Mouse (Mus musculus) hindbrain, embryonic 10.5 days (tissue): Measurements from ENCODE around the gene Hs2st1. TPM values are rescaled to one million over a fixed set of nuclear protein-coding genes. Genes with fewer than 3 reads are reported as not detected.

Experiments used
- DNase-seq: peaks from one replicate; pipeline ENCODE4 v3.0.0-alpha.2; 2017; ENCODE audit warnings: low spot score
- H3K27ac ChIP-seq: fragments of 300-500 bp; sonication (generic); 2 replicates; pipeline ENCODE4 v1.5.1; 2016; ENCODE audit warnings: mild to moderate bottlenecking, moderate library complexity
- H3K27me3 ChIP-seq: fragments of 300-500 bp; sonication (generic); 2 replicates; pipeline ENCODE4 v1.6.1; 2016; ENCODE audit warnings: mild to moderate bottlenecking; ENCODE audit not compliant: poor library complexity, insufficient read depth, severe bottlenecking
- H3K36me3 ChIP-seq: fragments of 300-500 bp; sonication (generic); 2 replicates; pipeline ENCODE4 v1.6.1; 2016; ENCODE audit warnings: mild to moderate bottlenecking, moderate library complexity
- H3K4me1 ChIP-seq: fragments of 300-500 bp; sonication (generic); replicated peaks from 2 replicates; pipeline ENCODE4 v1.6.1; 2016; ENCODE audit warnings: mild to moderate bottlenecking
- H3K4me3 ChIP-seq: fragments of 300-500 bp; sonication (generic); 2 replicates; pipeline ENCODE4 v1.5.1; 2016; ENCODE audit warnings: mild to moderate bottlenecking, moderate library complexity
- H3K9me3 ChIP-seq: fragments of 300-500 bp; sonication (generic); 2 replicates; pipeline ENCODE4 v1.6.1; 2016; ENCODE audit warnings: mild to moderate bottlenecking, moderate library complexity
- WGBS: fragments of 180-500 bp; shearing (Covaris S2); methylation state at CpG from one replicate; pipeline ENCODE4 v1.1.7; 2016; 5-methylcytosine and 5-hydroxymethylcytosine counted together
- polyA plus RNA-seq: library from polyadenylated mRNA; unstranded; fragments of >200 nt; fragmentation: Nextera tagmentation; extraction: Ambion mirVana; gene quantifications from 2 replicates; pipeline ENCODE4 v1.2.1, GENCODE M21; 2016

Hs2st1 gene
- polyA plus RNA-seq, 1 experiment from 2014 or later: 12.6 TPM

DNA sequence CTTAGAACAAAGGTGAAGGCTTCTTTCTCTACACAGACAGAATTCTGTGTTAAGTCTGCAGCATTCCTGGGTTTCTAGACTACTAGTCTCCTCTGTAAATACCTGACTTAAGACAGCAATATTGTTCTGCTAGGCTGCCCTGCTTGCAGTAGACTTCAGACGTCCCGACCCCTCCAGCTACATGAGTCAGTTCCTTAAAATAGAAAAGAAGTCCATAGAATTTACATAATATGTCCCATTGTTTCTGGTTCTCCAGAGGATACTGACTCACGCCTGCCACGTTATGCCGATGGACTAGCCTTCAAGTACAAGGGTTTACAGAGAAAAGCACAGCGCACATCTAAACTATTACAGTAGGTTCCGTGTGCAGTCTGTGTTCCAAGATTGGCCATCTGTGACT is 34.2 kb upstream of the Hs2st1 start:
- Histone ChIP-seq H3K4me1 (no peaks in the 10 kb centered on the region), H3K36me3 (peaks cover 24% of the 10 kb centered on the region), H3K27ac (no peak overlapping the region), H3K4me3 (no peak overlapping the region), H3K27me3 (no peaks in the 10 kb centered on the region), H3K9me3 (no peaks in the 10 kb centered on the region)
- WGBS: 83% methylated on average over 7 of the region's 7 CpGs
- no peak for DNase-seq

DNA sequence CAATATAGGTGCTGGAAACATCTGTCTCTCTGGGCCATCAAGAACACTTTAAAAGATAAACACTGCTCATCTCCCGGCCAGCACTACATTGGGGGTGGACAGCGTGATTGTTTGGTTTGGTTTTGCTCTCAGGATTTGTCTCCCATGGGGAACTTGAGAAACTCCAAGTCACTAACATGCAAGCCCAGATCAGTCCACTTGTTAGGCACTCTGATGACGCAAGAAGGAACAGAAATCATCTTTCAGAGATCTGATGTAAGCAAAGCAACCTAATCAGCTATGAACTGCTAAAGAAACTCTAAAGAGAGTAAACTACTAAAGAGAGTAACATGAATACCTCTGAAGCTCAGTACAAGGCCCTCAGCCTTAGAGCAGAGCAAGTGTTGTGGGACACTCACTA is 33.6 kb upstream of the Hs2st1 start:
- no peak overlapping the region for H3K27ac ChIP-seq

DNA sequence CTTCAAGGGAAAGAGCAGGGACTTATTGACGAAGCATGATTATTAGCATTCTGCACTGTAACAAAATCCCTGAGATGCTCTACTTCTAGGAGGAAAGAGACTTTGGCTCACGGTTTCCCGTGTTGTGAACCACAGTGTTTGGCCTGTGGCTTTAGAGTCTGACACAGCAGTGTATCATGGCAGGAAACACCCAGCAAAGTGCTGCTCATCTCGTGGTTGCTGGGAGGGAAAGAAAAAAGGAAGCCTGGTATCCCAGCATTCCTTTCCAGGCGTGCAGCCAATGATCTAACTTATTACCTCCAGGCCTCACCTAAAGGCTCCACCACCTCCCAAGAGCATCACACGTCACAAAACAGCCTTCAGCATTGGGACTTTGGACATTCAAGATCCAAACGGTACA is 32.8 kb upstream of the Hs2st1 start:
- no peaks in the 10 kb centered on the region for H3K27me3 ChIP-seq
- no peak overlapping the region for H3K4me3 ChIP-seq
- 81% methylated on average over 7 of the region's 7 CpGs for WGBS
- no peak overlapping the region for H3K27ac ChIP-seq
- H3K36me3 ChIP-seq: peaks cover 36% of the 10 kb centered on the region
- no peak for DNase-seq
- H3K4me1 ChIP-seq: no peaks in the 10 kb centered on the region
- no peaks in the 10 kb centered on the region for H3K9me3 ChIP-seq

More for the DNA sequence above, 33.6 kb upstream of the Hs2st1 start:
- Histone ChIP-seq H3K4me3 (no peak overlapping the region), H3K36me3 (peaks cover 29% of the 10 kb centered on the region), H3K9me3 (no peaks in the 10 kb centered on the region), H3K27me3 (no peaks in the 10 kb centered on the region), H3K4me1 (no peaks in the 10 kb centered on the region)
- DNase-seq: no peak
- WGBS: 79% methylated on average over 3 of the region's 3 CpGs

DNA sequence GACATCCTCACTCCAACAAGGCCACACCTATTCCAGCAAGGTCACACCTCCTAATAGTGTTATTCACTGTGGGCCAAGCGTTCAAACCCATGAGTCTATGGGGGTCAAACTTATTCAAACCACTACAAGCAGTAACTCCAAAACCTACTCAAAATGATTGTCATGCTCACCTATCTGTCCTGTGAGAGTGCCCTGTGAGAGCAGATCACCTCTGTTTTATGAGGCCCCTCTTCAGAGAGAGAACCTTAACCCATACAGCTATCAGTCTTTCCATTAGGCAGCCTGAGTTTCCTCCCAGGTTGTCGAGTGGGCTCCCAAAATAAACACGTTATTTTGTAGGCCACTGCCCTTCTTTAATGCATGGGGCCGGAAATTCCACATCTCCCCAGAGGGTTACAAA is 32.4 kb upstream of the Hs2st1 start:
- 74% methylated on average over 4 of the region's 4 CpGs for WGBS
- H3K4me1 ChIP-seq: no peaks in the 10 kb centered on the region
- no peak for DNase-seq
- no peak overlapping the region for H3K4me3 ChIP-seq
- no peaks in the 10 kb centered on the region for H3K27me3 ChIP-seq
- no peaks in the 10 kb centered on the region for H3K9me3 ChIP-seq
- H3K27ac ChIP-seq: no peak overlapping the region
- peaks cover 39% of the 10 kb centered on the region for H3K36me3 ChIP-seq

DNA sequence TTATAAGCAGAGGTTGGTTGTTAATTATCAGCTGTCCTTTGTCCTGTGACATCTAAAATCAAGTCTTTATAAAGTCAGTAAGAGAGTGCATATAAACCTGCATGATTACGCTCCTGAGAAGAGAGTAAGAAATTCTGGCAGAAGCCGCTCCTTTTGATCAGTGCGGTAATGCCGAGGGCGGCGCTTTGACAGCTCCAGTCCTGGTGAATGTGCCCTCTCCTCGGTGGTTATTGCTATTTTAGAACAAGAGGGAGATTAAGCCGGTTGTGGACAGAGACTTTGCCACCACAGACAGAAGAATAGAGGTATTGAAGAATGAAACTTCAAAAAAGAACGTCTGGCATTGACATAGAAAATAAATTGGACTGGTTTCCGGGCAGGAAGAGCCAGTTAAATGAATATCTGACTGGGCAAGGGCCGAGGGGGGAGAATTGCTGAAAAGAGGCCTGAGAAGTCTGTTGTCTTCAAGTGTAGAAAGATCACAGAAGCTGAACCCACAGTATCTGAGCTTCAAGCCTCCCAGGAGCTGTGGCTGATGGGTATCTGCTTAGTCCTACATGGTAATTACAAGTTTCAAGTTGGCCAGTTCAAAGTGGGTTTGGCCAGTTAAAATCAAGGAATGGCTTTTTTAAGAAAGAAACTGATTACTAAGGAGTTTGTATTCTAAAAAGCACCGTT is 27.9 kb upstream of the Hs2st1 start:
- Histone ChIP-seq H3K36me3 (peaks cover 67% of the 10 kb centered on the region), H3K9me3 (no peaks in the 10 kb centered on the region), H3K4me1 (no peaks in the 10 kb centered on the region), H3K27me3 (no peaks in the 10 kb centered on the region), H3K4me3 (no peak overlapping the region), H3K27ac (no peak overlapping the region)
- WGBS: 84% methylated on average over 12 of the region's 12 CpGs
- DNase-seq: no peak

DNA sequence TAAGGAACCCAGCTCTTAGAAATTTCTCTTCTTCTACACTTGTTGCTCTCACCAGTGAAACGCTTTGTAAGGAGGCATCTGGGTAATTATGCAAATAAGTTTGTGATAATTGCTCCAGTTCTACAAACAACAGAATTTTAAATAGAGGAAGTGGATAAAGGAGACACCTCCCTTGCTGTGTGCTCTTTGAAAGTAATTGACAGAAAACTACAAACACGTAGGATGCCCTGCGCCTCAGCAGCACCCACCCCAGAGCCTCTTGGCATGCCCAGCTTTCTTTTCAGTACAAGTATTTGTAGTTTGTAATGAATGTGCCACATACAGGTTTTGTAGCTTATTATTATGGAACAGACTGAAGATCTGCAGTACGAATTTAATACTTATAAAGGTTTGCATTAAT is 27.1 kb upstream of the Hs2st1 start:
- no peak overlapping the region for H3K4me3 ChIP-seq
- H3K9me3 ChIP-seq: no peaks in the 10 kb centered on the region
- no peaks in the 10 kb centered on the region for H3K4me1 ChIP-seq
- H3K36me3 ChIP-seq: peaks cover 68% of the 10 kb centered on the region
- no peaks in the 10 kb centered on the region for H3K27me3 ChIP-seq
- DNase-seq: no peak
- no peak overlapping the region for H3K27ac ChIP-seq
- 89% methylated on average over 4 of the region's 4 CpGs for WGBS

DNA sequence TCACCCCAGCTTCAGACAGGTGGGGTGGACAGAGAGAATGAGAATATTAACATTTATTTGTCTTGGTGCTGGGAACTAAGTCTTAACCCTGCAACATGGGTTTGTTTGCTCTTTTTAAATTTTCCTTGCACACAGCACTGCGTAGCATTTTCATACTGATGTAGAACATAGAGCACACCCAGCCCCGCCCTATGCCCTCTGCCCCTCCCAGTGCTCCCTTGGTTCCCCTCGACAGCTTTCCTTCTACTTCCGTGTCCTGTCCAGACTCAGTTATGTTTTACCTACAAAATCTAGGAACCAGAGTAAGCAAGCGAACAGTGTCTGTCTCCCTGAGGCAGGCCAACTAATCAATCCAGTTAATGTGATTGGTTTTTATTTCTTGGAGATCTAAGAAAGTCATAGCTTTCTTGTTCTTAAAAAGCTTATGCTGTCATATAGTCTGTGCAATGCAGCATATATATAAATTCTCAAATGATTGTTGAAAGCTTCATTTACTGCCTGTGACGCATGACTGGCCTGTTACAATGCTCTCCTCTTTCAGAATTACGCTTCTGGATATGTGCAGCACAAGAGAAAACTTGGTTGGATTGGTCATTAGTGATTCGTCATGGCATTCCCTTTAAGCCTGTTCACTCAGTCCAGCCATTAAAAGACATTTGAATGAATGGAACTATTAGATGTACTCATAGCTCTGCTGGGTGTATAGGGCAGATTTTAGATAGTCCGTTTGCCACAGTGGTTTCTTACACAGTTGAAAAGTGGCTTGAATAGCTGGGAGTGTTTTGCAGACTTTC is 23.2 kb upstream of the Hs2st1 start:
- Histone ChIP-seq H3K36me3 (peaks cover 74% of the 10 kb centered on the region), H3K4me1 (no peaks in the 10 kb centered on the region; the same call in 1 of the 2 replicates), H3K27me3 (no peaks in the 10 kb centered on the region), H3K4me3 (no peak overlapping the region), H3K27ac (no peak overlapping the region), H3K9me3 (no peaks in the 10 kb centered on the region)
- WGBS: 88% methylated on average over 9 of the region's 9 CpGs
- DNase-seq: no peak

DNA sequence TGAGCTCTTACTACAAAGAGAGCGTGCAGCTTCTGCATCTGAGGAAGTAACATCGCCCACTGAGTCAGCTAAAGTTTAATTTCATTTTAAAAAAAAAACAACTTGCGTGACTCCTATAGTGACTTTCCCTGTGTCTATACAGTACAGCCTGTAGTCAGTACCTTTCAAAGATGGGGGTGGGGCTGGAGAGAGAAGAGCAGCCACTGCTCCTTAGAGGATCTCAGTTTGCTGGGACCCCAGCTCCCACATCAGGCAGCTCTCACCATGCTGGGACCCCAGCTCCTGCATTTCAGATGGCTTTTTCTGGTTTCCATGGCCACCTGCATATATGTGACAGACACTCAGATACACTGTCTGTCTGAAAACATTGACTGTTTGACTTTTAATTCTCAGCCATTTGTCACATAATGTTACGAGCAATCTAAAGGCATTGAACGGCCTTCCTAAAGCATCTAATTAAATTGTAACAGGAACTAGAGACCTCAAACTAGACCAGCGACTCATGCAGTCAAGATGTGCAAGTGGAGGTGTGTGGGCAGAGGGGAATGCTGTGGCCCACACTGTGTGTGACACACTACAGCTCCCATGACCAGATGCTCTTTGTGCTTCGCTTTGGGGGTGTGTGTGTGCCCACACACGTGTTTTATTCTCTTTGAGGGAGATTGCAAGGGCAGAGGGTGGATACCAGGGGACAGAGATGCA is 19.4 kb upstream of the Hs2st1 start:
- no peak overlapping the region for H3K27ac ChIP-seq
- DNase-seq: no peak
- H3K9me3 ChIP-seq: no peaks in the 10 kb centered on the region
- peaks cover 70% of the 10 kb centered on the region for H3K36me3 ChIP-seq
- 89% methylated on average over 8 of the region's 8 CpGs for WGBS
- no peaks in the 10 kb centered on the region for H3K27me3 ChIP-seq
- H3K4me3 ChIP-seq: no peak overlapping the region
- no peaks in the 10 kb centered on the region; the same call in 1 of the 2 replicates for H3K4me1 ChIP-seq

DNA sequence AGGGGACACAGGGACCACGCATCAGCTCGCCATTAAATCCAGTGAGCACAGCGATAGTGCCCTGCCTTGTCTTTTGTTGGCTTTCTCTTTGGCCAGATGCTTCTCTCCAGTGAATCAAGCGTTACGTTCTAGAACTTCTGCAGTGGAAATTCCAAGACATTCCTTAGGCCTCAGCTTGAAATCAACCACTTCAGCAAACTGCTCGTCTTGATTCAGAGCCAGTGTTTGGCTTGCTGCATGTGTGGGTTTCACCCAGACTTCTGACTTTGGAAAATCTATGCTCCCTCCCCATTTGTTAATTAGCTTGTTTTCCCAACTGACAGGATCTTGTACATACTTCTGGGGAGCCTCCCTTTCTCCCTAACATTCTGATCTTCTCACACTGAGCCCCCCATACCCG is 16.8 kb upstream of the Hs2st1 start:
- WGBS: 93% methylated on average over 7 of the region's 7 CpGs

DNA sequence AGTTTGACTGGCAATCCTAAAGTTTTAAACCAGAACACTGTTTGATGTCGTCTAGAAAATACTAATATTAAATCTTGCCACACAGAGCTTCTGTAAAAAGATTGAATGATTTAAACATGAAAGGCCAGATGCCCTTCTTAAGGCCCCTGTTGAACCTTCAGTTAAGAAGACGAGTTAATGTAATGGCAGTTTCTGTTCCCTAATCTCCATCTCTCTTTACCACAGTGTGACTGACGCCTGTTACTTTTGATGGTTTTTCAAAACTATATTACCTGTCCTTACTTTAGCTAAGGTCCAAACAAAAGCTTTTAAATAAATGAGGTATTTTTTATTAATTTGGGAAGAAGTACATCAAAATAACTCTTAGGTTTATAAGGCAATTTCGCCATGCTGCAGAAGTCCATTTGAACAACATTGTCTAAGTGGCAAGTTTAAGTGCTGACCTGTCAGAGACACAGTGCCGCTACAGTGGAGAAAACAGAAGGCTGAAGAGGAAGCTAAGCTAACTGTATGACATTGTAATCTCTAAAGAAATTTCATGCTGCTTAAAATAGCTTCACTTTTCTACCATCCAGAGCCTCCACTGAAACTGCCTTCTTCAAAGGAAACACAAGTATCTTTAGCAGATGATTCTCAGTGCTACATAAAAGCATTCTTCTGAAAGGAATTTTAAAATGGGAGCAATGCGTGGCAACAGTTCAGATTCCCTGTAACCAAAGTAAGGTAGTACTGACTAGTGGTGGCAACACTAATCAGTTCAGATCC is 15.0 kb upstream of the Hs2st1 start:
- peaks cover 86% of the 10 kb centered on the region for H3K36me3 ChIP-seq
- 89% methylated on average over 6 of the region's 6 CpGs for WGBS

More for the DNA sequence above, 16.8 kb upstream of the Hs2st1 start:
- Histone ChIP-seq H3K4me3 (no peak overlapping the region), H3K27ac (no peak overlapping the region), H3K36me3 (peaks cover 86% of the 10 kb centered on the region), H3K27me3 (no peaks in the 10 kb centered on the region), H3K4me1 (no peaks in the 10 kb centered on the region; the same call in 1 of the 2 replicates), H3K9me3 (no peaks in the 10 kb centered on the region)
- no peak for DNase-seq

DNA sequence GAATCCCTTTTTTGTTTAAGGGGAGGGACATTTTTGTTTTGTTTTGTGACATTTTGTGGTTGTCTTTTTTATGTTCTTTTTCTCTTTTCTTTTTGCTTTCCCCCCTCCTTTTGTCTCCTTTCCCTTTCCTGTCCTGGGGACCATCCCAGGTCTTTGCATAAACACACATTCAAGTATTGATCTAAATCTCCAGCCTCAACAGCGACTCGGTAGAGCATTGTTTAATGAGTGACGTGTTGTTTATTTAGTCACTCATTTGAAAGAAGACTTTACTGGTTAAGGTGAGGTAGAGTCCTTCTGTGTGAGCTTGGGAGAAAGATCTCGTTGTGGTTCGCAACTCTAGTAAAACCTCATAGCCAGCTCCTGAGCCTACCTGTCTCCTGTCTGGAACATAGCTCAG is 13.8 kb upstream of the Hs2st1 start:
- 71% methylated on average over 5 of the region's 5 CpGs for WGBS
- Histone ChIP-seq H3K9me3 (no peaks in the 10 kb centered on the region), H3K27me3 (no peaks in the 10 kb centered on the region), H3K4me1 (no peaks in the 10 kb centered on the region), H3K36me3 (peaks cover 86% of the 10 kb centered on the region), H3K27ac (no peak overlapping the region), H3K4me3 (no peak overlapping the region)
- no peak for DNase-seq

More for the DNA sequence above, 15.0 kb upstream of the Hs2st1 start:
- Histone ChIP-seq H3K27ac (no peak overlapping the region), H3K27me3 (no peaks in the 10 kb centered on the region), H3K4me3 (no peak overlapping the region), H3K4me1 (no peaks in the 10 kb centered on the region; the same call in 1 of the 2 replicates), H3K9me3 (no peaks in the 10 kb centered on the region)
- DNase-seq: no peak

DNA sequence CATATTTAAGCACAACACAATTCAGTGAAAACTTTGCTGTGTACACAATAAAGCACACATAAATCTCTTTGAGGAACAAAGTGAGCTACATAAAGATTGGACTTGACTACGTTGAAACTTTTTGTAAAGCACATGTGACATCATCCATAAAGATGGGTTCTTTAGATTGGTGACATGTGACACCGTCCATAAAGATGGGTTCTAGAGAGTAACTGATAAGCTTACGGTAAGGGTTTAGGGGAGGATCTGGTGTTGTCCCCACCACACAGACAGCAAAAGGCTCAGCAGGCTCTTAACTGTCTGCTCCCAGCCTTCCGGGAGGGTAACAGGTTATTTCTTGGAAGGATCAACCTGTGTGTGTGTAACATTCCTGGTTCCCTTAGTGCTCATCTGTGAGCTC is 12.3 kb upstream of the Hs2st1 start:
- WGBS: 94% methylated on average over 4 of the region's 4 CpGs
- Histone ChIP-seq H3K4me3 (no peak overlapping the region), H3K9me3 (no peaks in the 10 kb centered on the region), H3K27me3 (no peaks in the 10 kb centered on the region), H3K4me1 (no peaks in the 10 kb centered on the region), H3K36me3 (peaks cover 86% of the 10 kb centered on the region), H3K27ac (no peak overlapping the region)
- DNase-seq: no peak
